Comparison of ENCODE assay signal across 29 mouse cellular contexts in the genomic region with DNA sequence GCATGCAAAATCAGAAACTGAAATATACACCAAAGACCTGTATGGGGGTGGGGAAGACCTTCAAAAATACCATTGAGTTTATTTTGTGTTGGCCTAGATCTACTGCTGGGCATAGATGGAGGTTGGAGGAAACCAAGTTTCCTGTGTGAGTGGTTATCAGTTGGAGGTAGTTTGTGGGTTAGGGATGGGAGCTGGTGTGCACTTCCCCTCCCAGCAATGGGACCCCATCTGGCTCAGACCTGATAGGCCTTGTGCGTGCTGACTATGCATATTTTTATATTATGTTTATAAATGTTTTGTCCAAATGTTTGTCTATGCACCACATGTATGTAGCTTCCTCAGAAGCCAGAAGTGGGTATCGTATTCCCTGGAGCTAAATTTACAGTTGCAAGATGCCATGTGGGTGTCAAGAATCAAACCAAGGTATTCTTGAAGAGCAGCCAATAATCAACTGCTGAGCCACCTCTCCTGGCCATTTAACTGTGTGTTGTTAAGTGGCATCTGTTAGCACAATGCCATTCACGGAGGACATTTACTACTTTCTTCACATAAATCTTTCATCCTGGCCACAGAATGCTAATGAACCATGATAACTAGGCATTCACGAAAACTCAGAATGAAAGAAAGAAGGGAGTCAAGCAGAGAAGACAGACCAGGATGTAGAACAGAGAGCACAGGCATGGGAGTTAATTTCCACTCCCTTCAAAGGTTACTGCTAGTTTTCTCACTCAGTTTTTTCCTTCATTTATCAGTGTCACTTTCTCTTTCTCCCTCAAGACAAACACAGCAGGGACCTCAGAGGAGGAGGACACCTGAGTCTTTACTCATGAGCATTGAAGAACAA. TPM values are rescaled to one million over a fixed set of nuclear protein-coding genes. Genes with fewer than 3 reads are reported as not detected.
DNase-seq lines count a peak whose midpoint lies in the region; ATAC-seq and TF ChIP-seq lines count a peak whose summit lies in the region.
"Had no signal": no experiment of that assay in that cellular context is flagged by ENCODE, and none has a peak within 500 bp of the region (broad histone marks: within the 10 kb centered on the region; RNA-seq: fewer than 3 reads in every experiment).

No protein-coding gene starts in this region.

- 19% methylated on average over 4 of the region's 4 CpGs for WGBS in neural tube, embryonic 12.5 days
- 14% methylated on average over 4 of the region's 4 CpGs for WGBS in neural tube, embryonic 15.5 days
- 29% methylated on average over 4 of the region's 4 CpGs for WGBS in liver, postnatal 0 days (ENCODE audit: insufficient replicate concordance)

- no peak overlapping the region for H3K4me3 ChIP-seq in neural tube, embryonic 12.5 days
- H3K4me3 ChIP-seq in neural tube, embryonic 15.5 days (replicated peaks) = no peak overlapping the region
- H3K4me3 ChIP-seq in liver, postnatal 0 days (ENCODE audit: low read depth, low read length) = no peak overlapping the region
- H3K4me3 ChIP-seq: embryonic facial prominence, embryonic 13.5 days; hindbrain, embryonic 13.5 days; limb, embryonic 15.5 days; lung, embryonic 15.5 days; myocyte had no signal

- no peaks in the 10 kb centered on the region for H3K27me3 ChIP-seq in neural tube, embryonic 12.5 days (replicated peaks)
- H3K27me3 ChIP-seq in neural tube, embryonic 15.5 days (replicated peaks) = no peaks in the 10 kb centered on the region
- no peaks in the 10 kb centered on the region for H3K27me3 ChIP-seq in liver, postnatal 0 days (ENCODE audit: insufficient read depth, low read length)
- H3K27me3 ChIP-seq: embryonic facial prominence, embryonic 13.5 days; hindbrain, embryonic 13.5 days; limb, embryonic 15.5 days; lung, embryonic 15.5 days had no signal

- no peak for DNase-seq in liver, postnatal 0 days
- DNase-seq in MN1 (ENCODE audit: low spot score) = no peak
- no peak for DNase-seq in cerebellum, postnatal 25 days
- no peak for DNase-seq in urinary bladder, adult 2 months (ENCODE audit: low spot score)
- DNase-seq: adrenal gland, postnatal 36 days; B cell, adult 2 months; cerebellum, adult 11-12 months; cerebellum, postnatal 14 days; gastrocnemius, postnatal 36 days; heart, postnatal 10 days; kidney, adult 8-10 months; kidney, postnatal 25 days; lung, postnatal 4 days; midbrain, embryonic 14.5 days; thymus, postnatal 36 days had no signal

- no peak overlapping the region for H3K27ac ChIP-seq in neural tube, embryonic 12.5 days
- H3K27ac ChIP-seq in neural tube, embryonic 15.5 days (replicated peaks) = no peak overlapping the region
- H3K27ac ChIP-seq in liver, postnatal 0 days (ENCODE audit: low read depth) = no peak overlapping the region
- H3K27ac ChIP-seq: embryonic facial prominence, embryonic 13.5 days; hindbrain, embryonic 13.5 days; limb, embryonic 15.5 days; lung, embryonic 15.5 days had no signal

- H3K9ac ChIP-seq in neural tube, embryonic 12.5 days = no peak overlapping the region
- H3K9ac ChIP-seq in neural tube, embryonic 15.5 days (replicated peaks) = no peak overlapping the region
- no peak overlapping the region for H3K9ac ChIP-seq in liver, postnatal 0 days (replicated peaks)
- H3K9ac ChIP-seq: embryonic facial prominence, embryonic 13.5 days; hindbrain, embryonic 13.5 days; limb, embryonic 15.5 days; lung, embryonic 15.5 days had no signal

- H3K9me3 ChIP-seq in neural tube, embryonic 12.5 days = no peaks in the 10 kb centered on the region
- H3K9me3 ChIP-seq in neural tube, embryonic 15.5 days (replicated peaks) = no peaks in the 10 kb centered on the region
- H3K9me3 ChIP-seq in liver, postnatal 0 days (ENCODE audit: low read length) = no peaks in the 10 kb centered on the region
- H3K9me3 ChIP-seq: embryonic facial prominence, embryonic 13.5 days; hindbrain, embryonic 13.5 days; limb, embryonic 15.5 days; lung, embryonic 15.5 days had no signal

- no peak for TF ChIP-seq CTCF in liver, postnatal 0 days (IDR thresholded peaks at IDR 0.05; ENCODE audit: low read depth)

- peak; percentile 85 for ATAC-seq in neural tube, embryonic 12.5 days (ENCODE audit: low FRiP score, low read depth)
- no peak for ATAC-seq in neural tube, embryonic 15.5 days (ENCODE audit: low FRiP score)
- peak; percentile 83 for ATAC-seq in granulocyte monocyte progenitor cell, adult 5-6 weeks (replicated peaks; ENCODE audit: poor library complexity, severe bottlenecking)
- ATAC-seq in liver, postnatal 0 days = peak; percentile 66
- ATAC-seq: forebrain, embryonic 14.5 days; inflammation-experienced regulatory T-cells, adult 6 months had no signal

- peaks cover 8% of the 10 kb centered on the region; the same call in 1 of the 2 replicates for H3K4me1 ChIP-seq in neural tube, embryonic 12.5 days
- no peaks in the 10 kb centered on the region for H3K4me1 ChIP-seq in neural tube, embryonic 15.5 days
- no peaks in the 10 kb centered on the region for H3K4me1 ChIP-seq in liver, postnatal 0 days (ENCODE audit: insufficient read depth)
- H3K4me1 ChIP-seq: embryonic facial prominence, embryonic 13.5 days; hindbrain, embryonic 13.5 days; limb, embryonic 15.5 days; lung, embryonic 15.5 days had no signal

- H3K36me3 ChIP-seq in neural tube, embryonic 12.5 days = no peaks in the 10 kb centered on the region
- H3K36me3 ChIP-seq in neural tube, embryonic 15.5 days = no peaks in the 10 kb centered on the region
- no peaks in the 10 kb centered on the region for H3K36me3 ChIP-seq in liver, postnatal 0 days (replicated peaks; ENCODE audit: insufficient read depth, low read length)
- H3K36me3 ChIP-seq: embryonic facial prominence, embryonic 13.5 days; hindbrain, embryonic 13.5 days; limb, embryonic 15.5 days; lung, embryonic 15.5 days had no signal

- no peak overlapping the region for H3K4me2 ChIP-seq in neural tube, embryonic 12.5 days (replicated peaks)
- no peak overlapping the region for H3K4me2 ChIP-seq in neural tube, embryonic 15.5 days
- H3K4me2 ChIP-seq in liver, postnatal 0 days (ENCODE audit: low read depth, low read length) = no peak overlapping the region
- H3K4me2 ChIP-seq: embryonic facial prominence, embryonic 13.5 days; heart, embryonic 11.5 days; hindbrain, embryonic 13.5 days; limb, embryonic 15.5 days; lung, embryonic 15.5 days had no signal

- no peak; the same call in 1 of the 2 replicates for TF ChIP-seq EP300 in liver, postnatal 0 days (IDR thresholded peaks at IDR 0.05; ENCODE audit: low read depth)

RNA-seq across cellular contexts. Expression of a gene that starts 0.5 kb away (rescaled TPM):
- not detected in 2 replicates for polyA plus RNA-seq in neural tube, embryonic 12.5 days (2016; fragmentation: Nextera tagmentation; extraction: Ambion mirVana)
- polyA plus RNA-seq in neural tube, embryonic 15.5 days (2015; fragmentation: Nextera tagmentation; extraction: Ambion mirVana) = not detected in 2 replicates
- not detected in 2 replicates for total RNA-seq in granulocyte monocyte progenitor cell, adult 5-6 weeks (2014; fragmentation: Nextera tagmentation)
- total RNA-seq in granulocyte monocyte progenitor cell, adult 5-6 weeks (2017) = not detected in 2 replicates
- not detected in 2 replicates for polyA plus RNA-seq in liver, postnatal 0 days (2015; fragmentation: Nextera tagmentation; extraction: Ambion mirVana)
- polyA plus RNA-seq in urinary bladder, adult 2 months (2012; rRNA removed) = not detected in 2 replicates
- total RNA-seq: adrenal gland, postnatal 36 days; gastrocnemius, postnatal 36 days; heart, postnatal 10 days; layer of hippocampus, adult 8-10 months; left cerebral cortex, postnatal 36 days had no signal
- polyA plus RNA-seq: embryonic facial prominence, embryonic 13.5 days; forebrain, embryonic 14.5 days; heart, embryonic 11.5 days; hindbrain, embryonic 13.5 days; inflammation-experienced regulatory T-cells, adult 6 months; limb, embryonic 15.5 days; lung, embryonic 15.5 days; midbrain, embryonic 14.5 days; myocyte; small intestine, adult 2 months had no signal

RNA-seq across cellular contexts. Expression of a gene that starts 18.9 kb away (rescaled TPM):
- polyA plus RNA-seq in neural tube, embryonic 12.5 days (2016; fragmentation: Nextera tagmentation; extraction: Ambion mirVana) = not detected in 2 replicates
- polyA plus RNA-seq in neural tube, embryonic 15.5 days (2015; fragmentation: Nextera tagmentation; extraction: Ambion mirVana) = not detected in 2 replicates
- not detected in 2 replicates for total RNA-seq in granulocyte monocyte progenitor cell, adult 5-6 weeks (2014; fragmentation: Nextera tagmentation)
- total RNA-seq in granulocyte monocyte progenitor cell, adult 5-6 weeks (2017) = not detected in 2 replicates
- polyA plus RNA-seq in liver, postnatal 0 days (2015; fragmentation: Nextera tagmentation; extraction: Ambion mirVana) = not detected in 2 replicates
- polyA plus RNA-seq in urinary bladder, adult 2 months (2012; rRNA removed) = not detected in 2 replicates
- total RNA-seq: adrenal gland, postnatal 36 days; gastrocnemius, postnatal 36 days; heart, postnatal 10 days; layer of hippocampus, adult 8-10 months; left cerebral cortex, postnatal 36 days had no signal
- polyA plus RNA-seq: embryonic facial prominence, embryonic 13.5 days; forebrain, embryonic 14.5 days; heart, embryonic 11.5 days; hindbrain, embryonic 13.5 days; inflammation-experienced regulatory T-cells, adult 6 months; limb, embryonic 15.5 days; lung, embryonic 15.5 days; midbrain, embryonic 14.5 days; myocyte; small intestine, adult 2 months had no signal

RNA-seq across cellular contexts. Expression of a gene that starts 25.5 kb away (rescaled TPM):
- polyA plus RNA-seq in neural tube, embryonic 12.5 days (2016; fragmentation: Nextera tagmentation; extraction: Ambion mirVana) = not detected in 2 replicates
- polyA plus RNA-seq in neural tube, embryonic 15.5 days (2015; fragmentation: Nextera tagmentation; extraction: Ambion mirVana) = not detected in 2 replicates
- total RNA-seq in granulocyte monocyte progenitor cell, adult 5-6 weeks (2014; fragmentation: Nextera tagmentation) = not detected in 2 replicates
- total RNA-seq in granulocyte monocyte progenitor cell, adult 5-6 weeks (2017) = not detected in 2 replicates
- not detected in 2 replicates for polyA plus RNA-seq in liver, postnatal 0 days (2015; fragmentation: Nextera tagmentation; extraction: Ambion mirVana)
- polyA plus RNA-seq in urinary bladder, adult 2 months (2012; rRNA removed) = not detected in 2 replicates
- total RNA-seq: adrenal gland, postnatal 36 days; gastrocnemius, postnatal 36 days; heart, postnatal 10 days; layer of hippocampus, adult 8-10 months; left cerebral cortex, postnatal 36 days had no signal
- polyA plus RNA-seq: forebrain, embryonic 14.5 days; heart, embryonic 11.5 days; hindbrain, embryonic 13.5 days; inflammation-experienced regulatory T-cells, adult 6 months; limb, embryonic 15.5 days; lung, embryonic 15.5 days; midbrain, embryonic 14.5 days; myocyte; small intestine, adult 2 months had no signal

RNA-seq across cellular contexts. Expression of a gene that starts 32.5 kb away (rescaled TPM):
- not detected in 2 replicates for polyA plus RNA-seq in neural tube, embryonic 12.5 days (2016; fragmentation: Nextera tagmentation; extraction: Ambion mirVana)
- not detected in 2 replicates for polyA plus RNA-seq in neural tube, embryonic 15.5 days (2015; fragmentation: Nextera tagmentation; extraction: Ambion mirVana)
- not detected in 2 replicates for total RNA-seq in granulocyte monocyte progenitor cell, adult 5-6 weeks (2014; fragmentation: Nextera tagmentation)
- total RNA-seq in granulocyte monocyte progenitor cell, adult 5-6 weeks (2017) = not detected in 2 replicates
- not detected in 2 replicates for polyA plus RNA-seq in liver, postnatal 0 days (2015; fragmentation: Nextera tagmentation; extraction: Ambion mirVana)
- not detected in 2 replicates for polyA plus RNA-seq in urinary bladder, adult 2 months (2012; rRNA removed)
- total RNA-seq: adrenal gland, postnatal 36 days; gastrocnemius, postnatal 36 days; heart, postnatal 10 days; layer of hippocampus, adult 8-10 months; left cerebral cortex, postnatal 36 days had no signal
- polyA plus RNA-seq: embryonic facial prominence, embryonic 13.5 days; forebrain, embryonic 14.5 days; heart, embryonic 11.5 days; hindbrain, embryonic 13.5 days; inflammation-experienced regulatory T-cells, adult 6 months; limb, embryonic 15.5 days; lung, embryonic 15.5 days; midbrain, embryonic 14.5 days; myocyte; small intestine, adult 2 months had no signal

RNA-seq across cellular contexts. Expression of a gene that starts 33.1 kb away (rescaled TPM):
- polyA plus RNA-seq in neural tube, embryonic 12.5 days (2016; fragmentation: Nextera tagmentation; extraction: Ambion mirVana) = not detected in 2 replicates
- not detected in 2 replicates for polyA plus RNA-seq in neural tube, embryonic 15.5 days (2015; fragmentation: Nextera tagmentation; extraction: Ambion mirVana)
- total RNA-seq in granulocyte monocyte progenitor cell, adult 5-6 weeks (2014; fragmentation: Nextera tagmentation) = not detected in 2 replicates
- not detected in 2 replicates for total RNA-seq in granulocyte monocyte progenitor cell, adult 5-6 weeks (2017)
- polyA plus RNA-seq in liver, postnatal 0 days (2015; fragmentation: Nextera tagmentation; extraction: Ambion mirVana) = not detected in 2 replicates
- not detected in 2 replicates for polyA plus RNA-seq in urinary bladder, adult 2 months (2012; rRNA removed)
- total RNA-seq: adrenal gland, postnatal 36 days; gastrocnemius, postnatal 36 days; heart, postnatal 10 days; layer of hippocampus, adult 8-10 months; left cerebral cortex, postnatal 36 days had no signal
- polyA plus RNA-seq: embryonic facial prominence, embryonic 13.5 days; forebrain, embryonic 14.5 days; heart, embryonic 11.5 days; hindbrain, embryonic 13.5 days; inflammation-experienced regulatory T-cells, adult 6 months; limb, embryonic 15.5 days; lung, embryonic 15.5 days; midbrain, embryonic 14.5 days; myocyte; small intestine, adult 2 months had no signal
